Mouse (Mus musculus) urinary bladder, postnatal 10 days (tissue): ENCODE measurements around the gene Timm17b.
A peak's percentile ranks its signal among the peaks of the same experiment; 100 is the strongest.
"Not testable (repeated sequence)": the region's sequence is repeated elsewhere in the genome, so short reads cannot be mapped to it uniquely, and the experiment has no call there.

Experiments
- DNase-seq: peaks from one replicate; pipeline ENCODE4 v3.0.0; 2022; ENCODE audit warnings: low spot score

The Timm17b gene

GRCm38 (mm10) chrX:7898880-7899874 lies at the start of gene Timm17b, which contains the start of gene Pqbp1:
Gene Timm17b, plus strand, starts transcription at chrX:7899357.
Gene Pqbp1, minus strand, starts transcription at chrX:7899269.
- DNase-seq = peak; percentile 37

- no peak for DNase-seq
Observed at GRCm38 (mm10) chrX:7854578-7854977, 44.6 kb upstream of the Timm17b start.

- DNase-seq = no peak
Observed at GRCm38 (mm10) chrX:7859191-7859753, 39.9 kb upstream of the Timm17b start.

GRCm38 (mm10) chrX:7863181-7863580 lies 36.0 kb upstream of the Timm17b start:
- no peak for DNase-seq

GRCm38 (mm10) chrX:7864551-7864950 lies 34.6 kb upstream of the Timm17b start:
- no peak for DNase-seq

DNA sequence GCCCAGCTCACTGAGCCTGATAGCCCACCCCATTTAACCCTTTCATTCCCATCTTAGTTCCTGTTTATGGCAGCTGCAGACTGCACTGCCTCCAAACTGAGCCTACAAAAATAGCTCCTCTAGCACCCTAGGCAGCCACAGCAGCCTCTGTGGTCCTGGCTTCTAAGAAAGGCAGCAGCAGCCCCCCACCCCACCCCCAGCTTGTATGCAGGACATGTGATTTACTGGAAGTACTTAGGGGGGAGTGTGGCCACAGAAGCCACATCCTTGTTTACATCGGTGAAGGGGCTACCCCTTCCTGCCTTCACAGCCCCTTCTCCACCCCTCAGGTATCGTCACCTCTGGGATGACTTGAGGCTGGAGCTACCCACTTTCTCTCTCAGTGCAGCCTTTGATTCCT lies 33.8 kb upstream of the Timm17b start:
- DNase-seq = no peak

DNA sequence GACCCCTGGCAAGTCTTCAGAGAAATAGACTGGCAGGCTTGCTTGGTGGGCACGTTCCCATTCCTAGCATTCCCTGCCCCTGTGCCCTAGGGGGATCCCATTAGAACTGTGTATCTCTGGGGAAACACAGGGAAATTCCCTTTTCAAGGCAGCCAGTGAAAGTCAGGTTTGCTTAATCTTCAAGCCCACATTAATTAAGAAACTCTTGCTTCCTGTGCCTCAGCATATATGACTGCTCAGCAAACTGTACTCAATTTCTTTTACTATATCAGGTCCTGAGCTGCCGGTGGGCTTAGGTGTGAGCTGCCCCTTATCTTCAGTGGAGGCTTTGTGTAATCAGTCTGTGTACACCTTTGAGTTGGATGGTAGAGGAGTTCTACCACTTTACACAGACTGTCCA lies 33.4 kb upstream of the Timm17b start:
- no peak for DNase-seq

- DNase-seq = no peak
Observed at GRCm38 (mm10) chrX:7867141-7867540, 32.0 kb upstream of the Timm17b start.

DNA sequence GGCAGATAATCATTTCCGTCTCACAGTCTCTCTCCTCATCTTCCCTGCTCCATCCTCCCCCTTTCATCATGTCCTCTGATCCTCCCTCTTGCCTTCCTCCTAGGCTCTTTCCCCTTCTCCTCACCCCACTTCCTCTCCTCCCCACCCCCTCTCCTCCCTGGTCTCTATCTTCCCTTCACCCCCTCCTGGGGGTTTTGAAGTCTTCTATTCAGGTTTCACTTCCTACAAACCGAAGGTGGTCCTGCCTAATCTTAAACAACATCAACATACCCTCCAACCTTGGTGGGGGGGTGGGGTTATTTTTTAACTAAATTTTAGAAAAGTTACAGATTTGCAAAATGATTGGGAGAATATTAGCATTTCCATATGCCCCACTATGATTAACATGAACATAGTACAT lies 30.7 kb upstream of the Timm17b start:
- DNase-seq = no peak

GRCm38 (mm10) chrX:7869826-7870225 lies 29.3 kb upstream of the Timm17b start:
- no peak for DNase-seq

GRCm38 (mm10) chrX:7878007-7878419 lies 21.1 kb upstream of the Timm17b start, which contains the start of gene Pim2:
Gene Pim2, plus strand, starts transcription at chrX:7878262.
- no peak for DNase-seq

DNA sequence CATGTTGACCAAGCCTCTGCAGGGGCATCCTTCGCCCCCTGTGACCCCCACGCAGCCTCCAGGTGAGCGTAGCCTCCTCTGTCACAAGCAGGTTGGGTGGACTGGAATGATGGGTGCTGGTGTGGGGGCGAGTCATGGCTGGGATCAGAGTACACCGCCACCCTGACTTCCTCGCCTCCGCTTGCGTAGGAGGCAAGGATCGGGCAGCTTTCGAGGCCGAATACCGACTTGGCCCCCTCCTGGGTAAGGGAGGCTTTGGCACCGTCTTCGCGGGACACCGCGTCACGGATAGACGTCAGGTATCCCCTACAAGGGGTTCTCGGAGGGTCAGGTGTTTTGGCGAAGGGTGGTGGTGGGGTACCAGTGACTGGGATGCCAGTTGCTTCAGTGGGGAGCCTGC lies 20.7 kb upstream of the Timm17b start:
- no peak for DNase-seq

GRCm38 (mm10) chrX:7879819-7880218 lies 19.3 kb upstream of the Timm17b start:
- no peak for DNase-seq

GRCm38 (mm10) chrX:7883841-7884567 lies 15.2 kb upstream of the Timm17b start, which contains the start of gene Slc35a2:
Gene Slc35a2, plus strand, starts transcription at chrX:7884028.
- peak; percentile 33 for DNase-seq

- no peak for DNase-seq
Observed at GRCm38 (mm10) chrX:7898211-7898610, 946 bp upstream of the Timm17b start.

- DNase-seq = no peak
Observed at GRCm38 (mm10) chrX:7904441-7904840, 5.3 kb downstream of the Timm17b start.

DNA sequence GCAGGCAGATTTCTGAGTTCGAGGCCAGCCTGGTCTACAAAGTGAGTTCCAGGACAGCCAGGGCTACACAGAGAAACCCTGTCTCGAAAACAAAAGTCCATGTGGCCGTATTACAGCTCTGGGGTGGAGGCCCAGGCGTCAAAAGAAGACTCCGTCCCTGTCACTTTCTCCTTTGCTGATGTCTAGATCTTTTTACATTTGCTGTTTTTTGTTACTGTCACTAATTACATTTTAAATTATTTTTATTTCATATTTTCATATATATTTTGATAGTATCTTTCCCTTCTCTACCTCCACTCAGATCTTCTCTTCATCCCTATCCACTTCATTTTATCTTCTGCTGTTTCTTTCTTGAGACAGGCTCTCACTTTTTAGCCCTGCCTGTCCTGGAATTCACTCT lies 8.6 kb downstream of the Timm17b start, which contains the start of gene Gm10491:
Gene Gm10491 (minus strand): TSS at position 101 of the 400 bp plus-strand sequence.
- no peak for DNase-seq

DNA sequence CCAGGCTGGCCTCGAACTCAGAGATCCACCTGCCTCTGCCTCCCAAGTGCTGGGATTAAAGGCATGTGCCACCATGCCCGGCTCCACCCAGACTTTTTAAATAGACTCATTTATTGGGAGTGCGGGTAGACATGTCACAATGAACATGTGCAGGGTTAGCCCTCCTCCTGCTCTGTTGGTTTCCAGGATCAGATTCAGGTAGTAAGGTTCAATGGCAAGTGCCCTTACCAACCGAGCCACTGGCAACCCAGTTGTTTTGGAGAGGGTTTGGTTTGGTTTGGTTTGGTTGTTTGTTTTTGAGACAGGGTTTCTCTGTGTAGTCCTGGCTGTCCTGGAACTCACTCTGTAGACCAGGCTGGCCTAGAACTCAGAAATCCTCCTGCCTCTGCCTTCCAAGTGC lies 10.1 kb downstream of the Timm17b start, which contains the start of gene Gm10490:
Gene Gm10490 (plus strand): TSS at position 301 of the 400 bp plus-strand sequence.
- DNase-seq = not testable (repeated sequence)

GRCm38 (mm10) chrX:7910473-7910872 lies 11.3 kb downstream of the Timm17b start:
- DNase-seq = no peak

GRCm38 (mm10) chrX:7915669-7916068 lies 16.5 kb downstream of the Timm17b start:
- DNase-seq = not testable (repeated sequence)

DNA sequence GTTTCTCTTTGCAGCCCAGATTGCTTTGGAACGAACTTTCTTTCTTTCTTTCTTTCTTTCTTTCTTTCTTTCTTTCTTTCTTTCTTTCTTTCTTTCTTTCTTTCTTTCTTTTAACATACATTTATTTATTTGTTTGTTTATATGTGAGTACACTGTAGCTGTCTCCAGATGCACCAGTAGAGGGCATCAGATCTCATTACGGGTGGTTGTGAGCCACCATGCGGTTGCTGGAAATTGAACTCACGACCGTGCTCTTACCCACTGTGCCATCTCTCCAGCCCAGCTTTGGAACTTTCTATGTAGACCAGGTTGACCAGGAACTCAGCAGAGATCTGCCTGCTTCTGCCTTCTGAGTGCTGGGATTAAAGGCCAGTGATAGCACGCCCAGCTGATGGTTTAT lies 18.8 kb downstream of the Timm17b start:
- DNase-seq = not testable (repeated sequence)
